Mouse (Mus musculus) midbrain, embryonic 16.5 days (tissue): ENCODE measurements around the gene Zfp120. TPM values are rescaled to one million over a fixed set of nuclear protein-coding genes. Genes with fewer than 3 reads are reported as not detected.
"Not testable (repeated sequence)": the region's sequence is repeated elsewhere in the genome, so short reads cannot be mapped to it uniquely, and the experiment has no call there.

Source experiments
- ATAC-seq: fragments of 200-750 bp; cut with Nextera tagmentation; 2 replicates; pipeline ENCODE4 v1.8.0; 2017; ENCODE audit warnings: moderate TSS enrichment
- H3K27ac ChIP-seq: fragments of 300-500 bp; sonication (generic); 2 replicates; pipeline ENCODE4 v1.5.1; 2014; ENCODE audit warnings: mild to moderate bottlenecking, low read length, mixed read lengths
- H3K27me3 ChIP-seq: fragments of 300-500 bp; sonication (generic); 2 replicates; pipeline ENCODE4 v1.6.1; 2014; ENCODE audit warnings: low read depth, low read length, mixed read lengths; ENCODE audit not compliant: control insufficient read depth, insufficient read depth
- H3K36me3 ChIP-seq: fragments of 300-500 bp; sonication (generic); 2 replicates; pipeline ENCODE4 v1.6.1; 2014; ENCODE audit warnings: mild to moderate bottlenecking, low read length, moderate library complexity, mixed read lengths; ENCODE audit not compliant: control insufficient read depth, insufficient read depth
- H3K4me1 ChIP-seq: fragments of 300-500 bp; sonication (generic); 2 replicates; pipeline ENCODE4 v1.6.1; 2014; ENCODE audit warnings: mild to moderate bottlenecking, low read length, mixed read lengths; ENCODE audit not compliant: control insufficient read depth, insufficient read depth
- H3K4me2 ChIP-seq: fragments of 300-500 bp; sonication (generic); 2 replicates; pipeline ENCODE4 v1.6.1; 2014; ENCODE audit warnings: mild to moderate bottlenecking, low read length, mixed read lengths
- H3K4me3 ChIP-seq: fragments of 300-500 bp; sonication (generic); 2 replicates; pipeline ENCODE4 v1.5.1; 2014; ENCODE audit warnings: low read depth, mild to moderate bottlenecking, low read length, moderate library complexity, mixed read lengths
- H3K9ac ChIP-seq: fragments of 300-500 bp; sonication (generic); 2 replicates; pipeline ENCODE4 v1.6.1; 2014; ENCODE audit warnings: low read depth, low read length, mixed read lengths
- H3K9me3 ChIP-seq: fragments of 300-500 bp; sonication (generic); replicated peaks from 2 replicates; pipeline ENCODE4 v1.6.1; 2014; ENCODE audit warnings: mild to moderate bottlenecking, low read length, mixed read lengths; ENCODE audit not compliant: control insufficient read depth, poor library complexity, severe bottlenecking
- WGBS: fragments of 180-500 bp; shearing (Covaris S2); extraction: QIAGEN DNeasy Blood & Tissue Kit; methylation state at CpG from one replicate; pipeline ENCODE4 v1.1.7; 2014; 5-methylcytosine and 5-hydroxymethylcytosine counted together
- polyA plus RNA-seq: library from polyadenylated mRNA; unstranded; fragments of >200 nt; fragmentation: Nextera tagmentation; extraction: Ambion mirVana; gene quantifications from 2 replicates; pipeline ENCODE4 v1.2.1, GENCODE M21; 2015

Zfp120 gene
- polyA plus RNA-seq, 1 experiment from 2014 or later: 11.3 TPM

- not testable (repeated sequence) for H3K4me2 ChIP-seq, H3K36me3 ChIP-seq, H3K27ac ChIP-seq, H3K4me1 ChIP-seq, H3K9me3 ChIP-seq, H3K9ac ChIP-seq, H3K4me3 ChIP-seq, H3K27me3 ChIP-seq
- peak; percentile 80 for ATAC-seq
- WGBS: 17% methylated on average over 2 of the region's 2 CpGs
Measured at GRCm38 (mm10) chr2:150099618-150100017, 36.9 kb downstream of the Zfp120 start.

Other genes with a start within 250 kb of the Zfp120 start
- gene Gm10770, start 43.0 kb upstream of the Zfp120 start, polyA plus RNA-seq: not detected in 2 replicates
- not detected in 2 replicates for gene Gm14139, start 45.0 kb upstream of the Zfp120 start, polyA plus RNA-seq
- gene Zfp937, start 81.4 kb upstream of the Zfp120 start, polyA plus RNA-seq: 11.2 and 12.1 TPM in 2 replicates
- gene Gm21994, start 118.9 kb upstream of the Zfp120 start, polyA plus RNA-seq: 3.1 and 3.4 TPM in 2 replicates
- gene Gm14124, start 120.8 kb upstream of the Zfp120 start, polyA plus RNA-seq: not detected in 2 replicates
- gene Gm10130, start 187.0 kb upstream of the Zfp120 start, polyA plus RNA-seq: 0.82 and 1.3 TPM in 2 replicates
- gene 3300002I08Rik, start 226.1 kb upstream of the Zfp120 start, polyA plus RNA-seq: 14.7 and 15.7 TPM in 2 replicates